Mouse (Mus musculus) spleen, adult 2 months (tissue): ENCODE data around the gene Nsg1. TPM values are rescaled to one million over a fixed set of nuclear protein-coding genes. Genes with fewer than 3 reads are reported as not detected.

Experiments
- DNase-seq, 2 experiments: peaks; one replicate each; pipeline versions ENCODE4 v3.0.0 to v3.0.0-alpha.2; 2012 to 2021; ENCODE audit warnings: low spot score in 2 of 2, low read depth in 1 of 2
- H3K27ac ChIP-seq: fragments of 200-500 bp; 2 replicates; pipeline ENCODE4 v1.5.1; 2012; ENCODE audit warnings: low read length, inconsistent platforms; ENCODE audit not compliant: insufficient read depth
- H3K27me3 ChIP-seq: fragments of 200-500 bp; 2 replicates; pipeline ENCODE4 v1.6.1; 2012; ENCODE audit warnings: mild to moderate bottlenecking, moderate library complexity, low read length, inconsistent platforms; ENCODE audit not compliant: control insufficient read depth, insufficient read depth
- H3K36me3 ChIP-seq: fragments of 200-500 bp; 2 replicates; pipeline ENCODE4 v1.6.1; 2012; ENCODE audit warnings: mild to moderate bottlenecking, low read length, inconsistent platforms; ENCODE audit not compliant: control insufficient read depth, insufficient read depth
- H3K4me1 ChIP-seq: fragments of 200-500 bp; 2 replicates; pipeline ENCODE4 v1.6.1; 2011; ENCODE audit warnings: inconsistent platforms; ENCODE audit not compliant: control insufficient read depth, insufficient read depth, insufficient read length
- H3K4me3 ChIP-seq: fragments of 200-500 bp; 2 replicates; pipeline ENCODE4 v1.5.1; 2011; ENCODE audit warnings: mild to moderate bottlenecking, inconsistent platforms; ENCODE audit not compliant: insufficient read depth, insufficient read length; ENCODE audit errors: extremely low read depth
- CTCF ChIP-seq: fragments of 200-500 bp; IDR thresholded peaks from 2 replicates; pipeline ENCODE4 v1.5.1; 2011; ENCODE audit warnings: mild to moderate bottlenecking, inconsistent platforms; ENCODE audit not compliant: insufficient read depth, insufficient read length, insufficient replicate concordance; ENCODE audit errors: extremely low read depth
- POLR2A ChIP-seq: fragments of 200-500 bp; IDR thresholded peaks from 2 replicates; pipeline ENCODE4 v1.6.1; 2011; ENCODE audit warnings: low read depth, low read length, inconsistent platforms
- WGBS: fragments of 180-500 bp; shearing (Covaris S2); methylation state at CpG from one replicate; pipeline ENCODE4 v1.1.7; 2018; 5-methylcytosine and 5-hydroxymethylcytosine counted together
- polyA plus RNA-seq: library from polyadenylated mRNA; depleted of rRNA; stranded (reverse); fragments of >200 nt; gene quantifications from 2 replicates; pipeline ENCODE4 v1.2.3, GENCODE M21; 2012

Gene Nsg1
- polyA plus RNA-seq, 1 experiment, result 4.3 TPM

DNA sequence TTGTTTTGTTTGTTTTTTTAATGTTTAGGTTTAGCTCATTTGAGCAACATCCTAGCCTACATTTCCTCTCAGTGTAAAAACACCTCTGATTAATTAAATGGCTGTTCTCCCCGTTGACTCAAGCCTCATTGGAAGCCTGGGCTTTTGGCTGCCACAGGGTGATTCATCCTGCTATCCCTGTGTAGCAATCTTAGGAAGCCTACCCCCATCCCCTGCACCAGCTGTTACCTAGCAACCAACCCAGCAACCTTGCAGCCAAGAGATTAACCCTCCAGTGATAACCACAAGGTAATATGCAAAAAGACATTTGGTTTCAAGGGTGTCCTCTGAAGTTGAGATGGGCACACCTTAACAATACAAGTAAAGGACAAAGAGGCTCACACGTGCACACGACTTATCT, 8.4 kb downstream of the Nsg1 start:
- Histone ChIP-seq H3K36me3 (no peaks in the 10 kb centered on the region), H3K4me3 (no peak overlapping the region), H3K4me1 (no peaks in the 10 kb centered on the region), H3K27me3 (no peaks in the 10 kb centered on the region), H3K27ac (no peak overlapping the region)
- WGBS, result 80% methylated on average over 3 of the region's 3 CpGs
- TF ChIP-seq CTCF, result no peak
- TF ChIP-seq POLR2A, result no peak
- DNase-seq, result no peak

DNA sequence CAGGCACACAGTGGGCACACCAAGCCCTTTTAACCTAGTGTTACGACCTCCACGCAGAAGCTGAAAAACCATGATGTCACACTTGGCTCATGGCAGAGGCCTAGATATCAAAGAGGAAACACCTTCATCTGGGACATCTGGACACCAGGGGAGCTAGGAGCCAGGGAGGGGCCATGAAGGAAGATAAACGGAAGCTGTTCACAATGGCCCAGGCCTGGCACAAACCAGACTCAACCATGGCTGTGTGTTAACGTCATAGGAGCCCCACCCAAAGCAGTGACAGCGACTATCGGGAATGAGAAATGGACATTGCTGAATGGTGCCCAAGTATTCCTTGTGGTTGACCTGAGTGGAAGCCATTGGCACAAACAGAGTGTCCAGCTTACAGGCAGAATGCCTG, 13.2 kb downstream of the Nsg1 start:
- no peak for TF ChIP-seq CTCF
- TF ChIP-seq POLR2A, result no peak
- WGBS, result 89% methylated on average over 6 of the region's 6 CpGs

DNA sequence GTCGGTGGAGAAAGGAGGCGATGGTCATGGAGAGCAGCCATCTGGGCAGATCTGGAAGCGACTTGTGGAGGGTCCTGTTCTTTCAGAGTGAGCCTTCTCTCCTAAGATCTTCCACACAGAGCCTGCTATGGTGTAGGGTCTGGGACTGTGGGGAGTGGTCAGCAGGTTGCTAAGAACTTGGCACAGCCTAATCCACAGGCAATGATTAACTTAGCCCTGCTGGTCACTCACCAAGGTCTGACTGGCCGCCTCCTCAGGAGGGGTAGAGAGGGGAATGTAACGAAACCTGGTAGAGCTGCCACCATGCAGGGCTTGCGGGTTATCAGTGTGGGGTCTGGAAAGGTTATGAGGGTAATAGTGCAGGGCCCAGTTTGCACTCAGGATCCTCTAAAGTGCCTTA, 18.8 kb downstream of the Nsg1 start:
- no peaks in the 10 kb centered on the region for H3K4me1 ChIP-seq
- H3K27me3 ChIP-seq, result no peaks in the 10 kb centered on the region
- no peak for DNase-seq
- H3K36me3 ChIP-seq, result no peaks in the 10 kb centered on the region
- WGBS, result 95% methylated on average over 6 of the region's 6 CpGs
- TF ChIP-seq POLR2A, result no peak
- no peak for TF ChIP-seq CTCF
- H3K27ac ChIP-seq, result no peak overlapping the region
- H3K4me3 ChIP-seq, result no peak overlapping the region

More for the DNA sequence above, 13.2 kb downstream of the Nsg1 start:
- H3K36me3 ChIP-seq, result no peaks in the 10 kb centered on the region
- H3K27me3 ChIP-seq, result no peaks in the 10 kb centered on the region
- H3K27ac ChIP-seq, result no peak overlapping the region
- no peak for DNase-seq
- H3K4me3 ChIP-seq, result no peak overlapping the region
- no peaks in the 10 kb centered on the region for H3K4me1 ChIP-seq

DNA sequence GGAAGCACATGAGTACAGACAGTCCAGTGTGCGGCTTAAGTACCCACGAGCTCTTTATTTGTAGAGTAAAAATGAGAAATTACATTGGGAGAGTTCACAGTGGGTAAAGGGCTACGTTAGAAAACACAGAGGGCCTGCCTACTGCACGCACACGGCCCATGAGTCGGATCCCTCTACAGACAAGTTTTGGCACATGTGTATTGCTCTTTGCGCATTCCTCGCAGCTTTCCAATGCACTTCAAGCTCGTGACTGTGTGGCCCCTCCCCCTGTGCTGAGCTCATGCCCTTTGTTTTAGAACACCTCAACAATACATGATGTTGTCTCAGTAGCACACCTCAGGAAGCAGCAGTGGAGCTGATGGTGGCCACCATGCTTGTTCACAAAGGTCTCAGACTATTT, 22.5 kb downstream of the Nsg1 start:
- Histone ChIP-seq H3K4me3 (no peak overlapping the region), H3K27ac (no peak overlapping the region), H3K4me1 (no peaks in the 10 kb centered on the region), H3K27me3 (no peaks in the 10 kb centered on the region), H3K36me3 (no peaks in the 10 kb centered on the region)
- 91% methylated on average over 9 of the region's 9 CpGs for WGBS
- TF ChIP-seq CTCF, result no peak
- no peak for TF ChIP-seq POLR2A
- no peak for DNase-seq

DNA sequence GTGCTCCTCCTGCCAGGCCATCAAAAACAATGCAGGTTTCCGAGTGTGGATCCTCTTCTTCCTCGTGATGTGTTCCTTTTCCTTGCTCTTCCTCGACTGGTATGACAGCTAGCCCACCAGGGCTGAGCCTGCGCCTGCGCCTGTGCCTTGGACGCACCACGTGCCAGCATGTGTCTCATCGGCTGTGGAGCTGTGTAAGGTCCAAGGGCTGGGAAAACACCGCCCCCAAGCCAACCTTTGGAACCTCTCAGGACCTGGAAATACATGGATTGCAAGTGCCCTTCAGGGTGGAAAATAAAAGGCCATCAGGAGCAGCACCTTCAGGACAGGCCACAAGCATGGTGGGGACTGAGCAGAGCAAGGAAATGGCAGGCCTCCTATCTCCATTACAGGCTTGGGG, 23.5 kb downstream of the Nsg1 start:
- 92% methylated on average over 9 of the region's 9 CpGs for WGBS
- Histone ChIP-seq H3K36me3 (no peaks in the 10 kb centered on the region), H3K4me3 (no peak overlapping the region), H3K27me3 (no peaks in the 10 kb centered on the region), H3K4me1 (no peaks in the 10 kb centered on the region), H3K27ac (no peak overlapping the region)
- TF ChIP-seq POLR2A (no peak), CTCF (no peak)
- no peak for DNase-seq

DNA sequence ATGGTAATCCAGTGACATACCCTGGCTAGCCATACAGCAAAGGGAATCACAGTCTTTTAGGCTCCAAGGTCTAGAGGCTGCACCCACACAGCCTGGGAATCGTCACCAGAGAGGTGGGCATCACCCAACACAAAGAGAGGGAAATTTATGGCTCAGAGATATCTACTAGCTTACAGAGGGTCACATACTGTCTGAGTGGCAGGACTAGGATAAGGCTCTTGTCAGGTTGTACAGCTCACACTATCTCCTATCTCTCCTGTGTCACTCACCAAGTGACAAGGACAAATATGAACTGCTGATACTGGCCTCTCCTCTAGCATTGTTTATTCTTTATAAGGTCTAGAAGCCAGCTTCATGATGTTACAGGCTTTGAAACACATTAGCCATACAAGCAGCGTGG, 30.4 kb downstream of the Nsg1 start:
- Histone ChIP-seq H3K4me1 (no peaks in the 10 kb centered on the region), H3K27ac (no peak overlapping the region), H3K27me3 (no peaks in the 10 kb centered on the region), H3K4me3 (no peak overlapping the region), H3K36me3 (peaks cover 8% of the 10 kb centered on the region)
- 95% methylated on average over 2 of the region's 2 CpGs for WGBS
- DNase-seq, result no peak
- TF ChIP-seq CTCF, result no peak
- no peak for TF ChIP-seq POLR2A

DNA sequence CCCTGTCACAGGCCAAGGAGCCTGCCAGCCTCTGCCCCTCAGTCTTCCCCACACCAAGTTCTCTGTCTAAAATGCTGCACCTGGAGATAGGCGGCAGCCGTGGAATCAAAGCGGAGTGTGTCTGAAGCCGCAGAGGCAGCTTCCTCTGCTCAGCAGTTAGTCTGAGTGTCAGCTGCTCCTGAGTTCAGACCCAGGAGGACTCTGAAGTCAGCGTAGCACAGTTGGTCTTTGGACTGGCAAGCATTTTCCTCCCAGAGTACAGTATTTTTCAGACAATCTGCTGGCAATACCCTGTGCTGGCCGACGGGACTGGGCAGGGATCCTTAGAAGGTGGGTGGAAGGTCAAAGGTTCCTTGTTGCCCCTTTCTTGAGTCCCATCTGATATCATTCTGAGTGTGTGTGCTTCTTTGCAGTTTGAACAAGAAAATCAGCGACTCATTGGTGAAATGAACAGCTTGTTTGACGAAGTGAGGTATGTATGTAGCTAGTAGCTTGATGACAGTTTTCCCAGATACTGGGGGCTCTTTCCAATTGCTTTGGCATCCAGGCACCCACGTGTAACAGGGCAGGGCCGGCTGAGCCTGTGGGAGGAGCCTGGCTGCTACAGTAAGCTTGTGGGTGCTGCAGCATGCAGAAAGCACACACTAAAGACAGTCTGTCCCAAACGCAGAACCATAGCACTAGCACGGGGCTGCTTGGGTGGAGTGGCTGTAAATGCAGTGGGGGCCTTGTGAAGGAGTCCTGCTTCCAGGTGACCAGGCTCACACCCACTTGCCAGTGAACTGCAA, 33.0 kb downstream of the Nsg1 start:
- Histone ChIP-seq H3K27ac (no peak overlapping the region), H3K4me3 (no peak overlapping the region), H3K36me3 (peaks cover 8% of the 10 kb centered on the region), H3K4me1 (no peaks in the 10 kb centered on the region), H3K27me3 (no peaks in the 10 kb centered on the region)
- WGBS, result 92% methylated on average over 13 of the region's 13 CpGs
- no peak for DNase-seq
- TF ChIP-seq CTCF (no peak), POLR2A (no peak)
